Mouse (Mus musculus) kidney, adult 2 months (tissue): Measurements from ENCODE around the gene Metap2.

Source experiments
- CTCF ChIP-seq: fragments of 200-500 bp; conservative IDR thresholded peaks from 2 replicates; pipeline ENCODE4 v1.5.1; 2011; ENCODE audit warnings: low read depth, mild to moderate bottlenecking, control low read depth, low read length, moderate library complexity, mixed read lengths; ENCODE audit not compliant: insufficient read depth, insufficient read length
- POLR2A ChIP-seq: fragments of 200-500 bp; IDR thresholded peaks from one replicate; pipeline ENCODE4 v1.6.1; 2011; ENCODE audit warnings: low read depth, low read length, control low read depth

DNA sequence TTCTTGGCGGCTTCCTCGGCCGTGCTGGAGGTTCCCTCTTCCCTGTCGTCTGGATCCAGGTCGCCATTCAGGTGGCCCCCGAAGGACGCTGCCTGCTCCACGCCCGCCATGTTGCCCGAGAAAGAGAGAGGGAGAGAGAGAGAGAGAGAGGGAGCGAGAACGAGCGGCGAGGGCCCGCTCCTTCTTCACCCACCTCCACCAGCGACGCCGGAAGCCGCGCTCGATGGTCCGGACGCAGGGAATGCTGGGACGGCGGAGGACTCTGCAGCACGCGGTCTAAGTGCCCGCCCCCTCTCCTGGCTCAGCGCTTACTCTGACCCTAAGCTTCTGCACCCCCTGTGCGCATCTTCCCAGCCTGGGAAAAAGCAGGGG is 7.3 kb downstream of the Metap2 start:
- TF ChIP-seq CTCF (no peak), POLR2A (peak; percentile 58)
